Mouse (Mus musculus): ENCODE results near the gene Ccdc183. TPM values are rescaled to one million over a fixed set of nuclear protein-coding genes. Genes with fewer than 3 reads are reported as not detected.

Ccdc183 gene
- 0.20 and 0.36 TPM in 2 replicates for polyA plus RNA-seq (2016; fragmentation: Nextera tagmentation; extraction: Ambion mirVana)

GRCm38 (mm10) chr2:25617578-25617977, at the start of gene Ccdc183:
Ccdc183 (minus strand) TSS chr2:25617678.
- Histone ChIP-seq H3K27ac (replicated peaks) (no peak within 1 kb of the TSS), H3K4me1 (peaks cover 8% of the 10 kb centered on the region), H3K27me3 (peaks cover 66% of the 10 kb centered on the region), H3K9me3 (no peaks in the 10 kb centered on the region), H3K4me2 (replicated peaks) (no peak within 1 kb of the TSS), H3K4me3 (no peak within 1 kb of the TSS), H3K36me3 (no peaks in the 10 kb centered on the region), H3K9ac (replicated peaks) (no peak within 1 kb of the TSS)
- ATAC-seq (ENCODE audit: low FRiP score, low read depth): no peak
- WGBS: 65% methylated on average over 3 of the region's 3 CpGs

DNA sequence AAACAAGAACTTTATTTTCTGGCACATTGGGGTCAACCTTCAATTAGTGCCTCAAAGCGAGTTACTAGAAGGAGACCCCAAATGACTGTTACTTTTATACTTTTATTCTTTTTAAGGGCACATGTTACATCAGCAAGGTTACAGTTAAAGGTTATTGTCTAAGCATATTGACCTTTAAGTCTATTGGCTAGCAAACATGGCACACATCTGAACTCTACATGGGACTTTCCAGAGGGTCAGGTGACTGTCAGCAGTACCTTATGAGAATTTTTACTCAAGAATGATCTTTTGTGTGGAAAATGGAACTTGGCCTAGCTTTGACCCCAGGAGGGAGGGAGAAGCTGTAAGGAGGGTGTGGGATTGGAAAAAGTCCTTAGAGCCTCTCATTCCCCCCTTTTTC, 49.0 kb upstream of the Ccdc183 start:
- Histone ChIP-seq H3K9me3 (no peaks in the 10 kb centered on the region), H3K36me3 (no peaks in the 10 kb centered on the region), H3K4me3 (no peak overlapping the region), H3K4me1 (no peaks in the 10 kb centered on the region), H3K9ac (replicated peaks) (no peak overlapping the region), H3K27ac (replicated peaks) (no peak overlapping the region), H3K4me2 (replicated peaks) (no peak overlapping the region), H3K27me3 (no peaks in the 10 kb centered on the region)
- no peak for ATAC-seq (ENCODE audit: low FRiP score, low read depth)
- whole genome bisulfite sequencing: 68% methylated on average over 1 of the region's 1 CpGs

- H3K9me3 ChIP-seq: no peaks in the 10 kb centered on the region
- H3K4me3 ChIP-seq: no peak overlapping the region
- no peak for ATAC-seq (ENCODE audit: low FRiP score, low read depth)
- no peak overlapping the region for H3K9ac ChIP-seq (replicated peaks)
- H3K27ac ChIP-seq (replicated peaks): no peak overlapping the region
- H3K36me3 ChIP-seq: no peaks in the 10 kb centered on the region
- WGBS: 90% methylated on average over 5 of the region's 5 CpGs
- no peaks in the 10 kb centered on the region for H3K4me1 ChIP-seq
- H3K27me3 ChIP-seq: no peaks in the 10 kb centered on the region
- H3K4me2 ChIP-seq (replicated peaks): no peak overlapping the region
These were observed 46.6 kb upstream of the Ccdc183 start for GRCm38 (mm10) chr2:25664125-25664524.

- H3K9me3 ChIP-seq: no peaks in the 10 kb centered on the region
These were observed 46.0 kb upstream of the Ccdc183 start for GRCm38 (mm10) chr2:25663511-25663910.

GRCm38 (mm10) chr2:25661245-25661970, 43.9 kb upstream of the Ccdc183 start:
- Histone ChIP-seq H3K27me3 (no peaks in the 10 kb centered on the region), H3K4me2 (replicated peaks) (no peak overlapping the region), H3K4me3 (no peak overlapping the region), H3K4me1 (no peaks in the 10 kb centered on the region), H3K9ac (replicated peaks) (no peak overlapping the region), H3K27ac (replicated peaks) (no peak overlapping the region), H3K36me3 (no peaks in the 10 kb centered on the region), H3K9me3 (no peaks in the 10 kb centered on the region)
- ATAC-seq (ENCODE audit: low FRiP score, low read depth): no peak
- WGBS: 80% methylated on average over 6 of the region's 6 CpGs

More at GRCm38 (mm10) chr2:25663511-25663910, 46.0 kb upstream of the Ccdc183 start:
- H3K27ac ChIP-seq (replicated peaks): no peak overlapping the region
- H3K36me3 ChIP-seq: no peaks in the 10 kb centered on the region
- ATAC-seq (ENCODE audit: low FRiP score, low read depth): no peak
- H3K9ac ChIP-seq (replicated peaks): no peak overlapping the region
- no peak overlapping the region for H3K4me2 ChIP-seq (replicated peaks)
- no peaks in the 10 kb centered on the region for H3K4me1 ChIP-seq
- H3K4me3 ChIP-seq: no peak overlapping the region
- 74% methylated on average over 1 of the region's 1 CpGs for WGBS
- no peaks in the 10 kb centered on the region for H3K27me3 ChIP-seq

DNA sequence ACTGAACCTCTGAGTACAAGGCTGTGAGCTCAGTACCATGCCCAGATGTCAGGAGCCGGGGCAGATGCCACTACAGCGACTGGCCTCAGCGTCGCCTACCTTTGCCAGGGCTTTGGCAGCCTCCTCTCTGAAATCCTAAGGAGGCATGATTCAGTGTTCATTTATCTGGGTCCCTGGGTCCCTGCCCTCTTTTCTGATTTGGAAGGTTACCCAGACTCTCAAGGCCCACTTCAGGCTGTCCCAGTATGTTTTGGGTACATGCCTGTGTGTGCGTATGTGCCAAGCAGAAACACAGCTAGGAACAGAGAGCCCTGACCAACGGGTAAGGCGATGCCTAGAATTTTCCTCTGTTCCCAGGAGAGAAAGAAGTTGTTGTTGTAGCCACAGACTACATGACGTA, 42.8 kb upstream of the Ccdc183 start:
- Histone ChIP-seq H3K36me3 (no peaks in the 10 kb centered on the region), H3K4me3 (no peak overlapping the region), H3K27ac (replicated peaks) (no peak overlapping the region), H3K4me1 (no peaks in the 10 kb centered on the region), H3K27me3 (no peaks in the 10 kb centered on the region; the same call in 1 of the 2 replicates), H3K9ac (replicated peaks) (no peak overlapping the region), H3K9me3 (no peaks in the 10 kb centered on the region), H3K4me2 (replicated peaks) (no peak overlapping the region)
- ATAC-seq (ENCODE audit: low FRiP score, low read depth): no peak
- 93% methylated on average over 8 of the region's 8 CpGs for WGBS

DNA sequence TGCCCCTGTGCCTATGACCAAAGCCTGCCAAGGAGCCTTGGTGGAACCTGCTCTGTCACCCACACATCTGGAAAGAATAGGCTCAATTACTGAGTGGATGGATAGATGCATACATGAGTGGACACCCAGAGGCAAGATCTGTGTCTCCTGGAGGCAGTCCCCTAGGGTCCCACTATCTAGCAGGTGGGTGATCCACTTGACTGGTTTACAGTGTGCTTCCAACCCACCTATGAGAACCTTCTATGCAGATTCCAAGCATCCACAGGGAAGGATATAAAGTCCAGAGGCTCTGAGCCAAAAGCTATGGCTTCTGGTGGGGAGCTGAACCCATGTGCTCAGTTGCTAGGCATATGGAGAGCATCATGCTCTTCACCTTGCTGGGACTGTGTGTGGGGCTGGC, 40.2 kb upstream of the Ccdc183 start, which contains the start of gene Lcn5:
Gene Lcn5, plus strand, starts transcription at position 301 of the 400 bp plus-strand sequence.
- no peak for ATAC-seq (ENCODE audit: low FRiP score, low read depth)
- H3K9me3 ChIP-seq: no peaks in the 10 kb centered on the region
- H3K4me1 ChIP-seq: no peaks in the 10 kb centered on the region
- no peak within 1 kb of the TSS for H3K9ac ChIP-seq (replicated peaks)
- no peak within 1 kb of the TSS for H3K4me2 ChIP-seq (replicated peaks)
- H3K27me3 ChIP-seq: no peaks in the 10 kb centered on the region; the same call in none of the 2 replicates
- H3K36me3 ChIP-seq: no peaks in the 10 kb centered on the region
- H3K27ac ChIP-seq (replicated peaks): no peak within 1 kb of the TSS
- no peak within 1 kb of the TSS for H3K4me3 ChIP-seq

DNA sequence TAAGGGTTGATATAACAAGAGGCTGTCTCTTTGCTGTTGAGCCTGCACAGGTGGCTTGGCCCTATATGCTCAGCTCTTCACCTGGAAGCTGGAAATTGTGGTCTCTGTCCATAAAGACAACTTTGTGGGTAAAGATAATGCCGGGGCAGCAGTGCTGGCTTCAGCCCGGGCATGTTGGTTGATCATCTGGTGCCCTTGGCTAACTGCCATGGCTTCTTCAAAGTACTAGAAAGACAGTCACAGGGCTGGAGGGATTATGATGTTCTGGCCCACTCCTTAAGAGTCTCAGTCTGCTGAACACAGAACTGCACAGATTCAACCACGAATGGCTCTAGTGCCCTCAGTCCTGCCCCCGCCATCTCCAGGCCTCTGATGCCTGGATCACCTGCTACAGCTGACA, 39.8 kb upstream of the Ccdc183 start:
- no peak overlapping the region for H3K4me3 ChIP-seq
- H3K27ac ChIP-seq (replicated peaks): no peak overlapping the region
- H3K9ac ChIP-seq (replicated peaks): no peak overlapping the region
- no peaks in the 10 kb centered on the region for H3K4me1 ChIP-seq
- no peak overlapping the region for H3K4me2 ChIP-seq (replicated peaks)
- 89% methylated on average over 4 of the region's 4 CpGs for WGBS
- no peaks in the 10 kb centered on the region; the same call in none of the 2 replicates for H3K27me3 ChIP-seq
- H3K36me3 ChIP-seq: no peaks in the 10 kb centered on the region
- ATAC-seq (ENCODE audit: low FRiP score, low read depth): no peak
- H3K9me3 ChIP-seq: no peaks in the 10 kb centered on the region

- Histone ChIP-seq H3K4me2 (replicated peaks) (no peak overlapping the region), H3K4me3 (no peak overlapping the region), H3K9ac (replicated peaks) (no peak overlapping the region), H3K27me3 (no peaks in the 10 kb centered on the region; the same call in none of the 2 replicates), H3K4me1 (no peaks in the 10 kb centered on the region), H3K36me3 (no peaks in the 10 kb centered on the region), H3K9me3 (no peaks in the 10 kb centered on the region), H3K27ac (replicated peaks) (no peak overlapping the region)
- 81% methylated on average over 4 of the region's 4 CpGs for WGBS
- ATAC-seq (ENCODE audit: low FRiP score, low read depth): no peak
These were observed 39.2 kb upstream of the Ccdc183 start for GRCm38 (mm10) chr2:25656691-25657090.

DNA sequence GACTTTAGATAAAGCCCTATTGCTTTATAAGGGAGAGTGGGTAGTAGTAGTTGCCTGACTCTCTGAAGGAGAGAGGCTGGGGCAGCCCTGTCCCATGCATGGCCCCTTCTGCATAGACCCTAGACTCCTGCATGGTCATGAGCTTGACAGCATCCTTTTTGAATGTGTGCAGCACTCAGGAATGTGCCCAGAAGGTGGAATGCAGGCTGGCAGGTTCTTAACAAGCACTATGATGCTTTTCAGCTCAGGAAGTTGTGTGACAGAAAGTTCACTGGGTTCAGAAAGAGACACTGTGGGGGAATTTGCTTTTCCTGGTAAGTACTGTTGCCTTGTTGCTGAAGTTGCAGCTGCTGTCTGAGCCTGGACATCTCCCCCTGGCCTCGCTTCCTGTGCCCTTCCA, 37.0 kb upstream of the Ccdc183 start:
- ATAC-seq (ENCODE audit: low FRiP score, low read depth): no peak
- H3K9me3 ChIP-seq: no peaks in the 10 kb centered on the region
- H3K36me3 ChIP-seq: no peaks in the 10 kb centered on the region
- H3K4me2 ChIP-seq (replicated peaks): no peak overlapping the region
- H3K4me1 ChIP-seq: no peaks in the 10 kb centered on the region
- 75% methylated on average over 1 of the region's 1 CpGs for WGBS
- H3K27ac ChIP-seq (replicated peaks): no peak overlapping the region
- no peaks in the 10 kb centered on the region; the same call in none of the 2 replicates for H3K27me3 ChIP-seq
- no peak overlapping the region for H3K9ac ChIP-seq (replicated peaks)
- H3K4me3 ChIP-seq: no peak overlapping the region

GRCm38 (mm10) chr2:25652902-25653301, 35.4 kb upstream of the Ccdc183 start, which contains the start of gene Lcn8:
Lcn8 (plus strand) TSS chr2:25653120.
- H3K27me3 ChIP-seq: no peaks in the 10 kb centered on the region; the same call in none of the 2 replicates
- H3K4me2 ChIP-seq (replicated peaks): no peak within 1 kb of the TSS
- H3K9ac ChIP-seq (replicated peaks): no peak within 1 kb of the TSS
- H3K4me1 ChIP-seq: no peaks in the 10 kb centered on the region
- ATAC-seq (ENCODE audit: low FRiP score, low read depth): no peak
- WGBS: 77% methylated on average over 2 of the region's 2 CpGs
- no peak within 1 kb of the TSS for H3K27ac ChIP-seq (replicated peaks)
- no peaks in the 10 kb centered on the region for H3K36me3 ChIP-seq
- no peak within 1 kb of the TSS for H3K4me3 ChIP-seq
- H3K9me3 ChIP-seq: no peaks in the 10 kb centered on the region

GRCm38 (mm10) chr2:25639890-25640289, 22.4 kb upstream of the Ccdc183 start:
- ATAC-seq (ENCODE audit: low FRiP score, low read depth): no peak
- WGBS: 18% methylated on average over 6 of the region's 6 CpGs
- no peak overlapping the region for H3K9ac ChIP-seq (replicated peaks)
- H3K27me3 ChIP-seq: no peaks in the 10 kb centered on the region
- no peaks in the 10 kb centered on the region for H3K4me1 ChIP-seq
- H3K36me3 ChIP-seq: no peaks in the 10 kb centered on the region
- no peak overlapping the region for H3K4me3 ChIP-seq
- H3K27ac ChIP-seq (replicated peaks): no peak overlapping the region
- H3K4me2 ChIP-seq (replicated peaks): no peak overlapping the region
- H3K9me3 ChIP-seq: no peaks in the 10 kb centered on the region
